Mouse (Mus musculus) spleen, adult 2 months (tissue): ENCODE measurements around the gene Cox6b1.

Source experiments
- CTCF ChIP-seq: fragments of 200-500 bp; IDR thresholded peaks from 2 replicates; pipeline ENCODE4 v1.5.1; 2011; ENCODE audit warnings: mild to moderate bottlenecking, inconsistent platforms; ENCODE audit not compliant: insufficient read depth, insufficient read length, insufficient replicate concordance; ENCODE audit errors: extremely low read depth
- POLR2A ChIP-seq: fragments of 200-500 bp; IDR thresholded peaks from 2 replicates; pipeline ENCODE4 v1.6.1; 2011; ENCODE audit warnings: low read depth, low read length, inconsistent platforms

- TF ChIP-seq CTCF (no peak), POLR2A (no peak)
These were observed 34.4 kb downstream of the Cox6b1 start for GRCm38 (mm10) chr7:30591605-30591951.
